Mouse (Mus musculus): Measurements from ENCODE around the gene Sema5a.

DNA sequence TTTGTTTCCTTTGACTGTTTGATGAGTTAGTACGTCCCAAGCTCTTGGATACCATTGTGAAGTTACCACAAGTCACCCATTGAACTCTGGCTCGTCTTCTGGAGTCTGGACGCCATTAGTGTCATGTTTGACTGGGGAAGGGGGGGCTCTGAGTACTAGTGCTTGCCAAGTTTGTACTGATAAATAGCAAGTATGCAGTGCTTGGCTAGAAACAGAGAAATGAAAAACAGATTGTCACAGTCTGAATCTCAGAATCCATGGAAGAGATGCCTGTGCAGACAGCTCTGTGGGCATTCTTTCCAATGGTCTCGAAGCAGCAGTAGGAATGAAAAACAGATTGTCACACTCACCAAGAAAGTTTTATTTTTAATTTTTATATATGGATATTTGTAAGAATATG is 411.4 kb downstream of the Sema5a start:
- TF ChIP-seq CTCF (IDR thresholded peaks at IDR 0.05; ENCODE audit: borderline replicate concordance, control insufficient read depth, extremely low read depth, insufficient read depth, low read length, poor library complexity) (no peak), POLR2A (IDR thresholded peaks at IDR 0.05; ENCODE audit: control insufficient read depth, extremely low read depth, insufficient read depth, low read length, poor library complexity) (no peak)
